In genomic region chr2:157043987-157044386, GRCm38 (mm10) we compare ENCODE assay signal across 15 mouse cellular contexts. TPM values are rescaled to one million over a fixed set of nuclear protein-coding genes. Genes with fewer than 3 reads are reported as not detected.
DNase-seq lines count a peak whose midpoint lies in the region; ATAC-seq and TF ChIP-seq lines count a peak whose summit lies in the region.
"Had no signal": no experiment of that assay in that cellular context is flagged by ENCODE, and none has a peak within 500 bp of the region (broad histone marks: within the 10 kb centered on the region; RNA-seq: fewer than 3 reads in every experiment).

No protein-coding gene starts in this region.

- no peak overlapping the region for H3K9ac ChIP-seq in embryonic facial prominence, embryonic 11.5 days (replicated peaks; ENCODE audit: low read length)
- H3K9ac ChIP-seq in liver, postnatal 0 days (replicated peaks), result no peak overlapping the region
- no peak overlapping the region for H3K9ac ChIP-seq in ES-E14 (ENCODE audit: insufficient read depth, low read depth, low read length, poor library complexity, severe bottlenecking)
- H3K9ac ChIP-seq: heart, embryonic 13.5 days had no signal

- no peaks in the 10 kb centered on the region for H3K4me1 ChIP-seq in embryonic facial prominence, embryonic 11.5 days (ENCODE audit: control insufficient read depth, insufficient read depth, low read length)
- no peaks in the 10 kb centered on the region for H3K4me1 ChIP-seq in embryonic facial prominence, embryonic 10.5 days
- H3K4me1 ChIP-seq in liver, postnatal 0 days (ENCODE audit: insufficient read depth), result peaks cover 3% of the 10 kb centered on the region; the same call in 1 of the 2 replicates
- peaks cover 0 to 3% of the 10 kb centered on the region in 2 experiments; a peak in 1 of 4 replicates for H3K4me1 ChIP-seq in ES-E14 (ENCODE audit: control insufficient read depth in 2 of 2, insufficient read depth in 2 of 2, low read length in 2 of 2, poor library complexity in 1 of 2)

- H3K27me3 ChIP-seq in embryonic facial prominence, embryonic 11.5 days (ENCODE audit: control insufficient read depth, insufficient read depth, low read length), result no peaks in the 10 kb centered on the region
- no peaks in the 10 kb centered on the region for H3K27me3 ChIP-seq in embryonic facial prominence, embryonic 10.5 days (replicated peaks; ENCODE audit: low read depth, poor library complexity, severe bottlenecking)
- H3K27me3 ChIP-seq in liver, postnatal 0 days (ENCODE audit: insufficient read depth, low read length), result no peaks in the 10 kb centered on the region
- H3K27me3 ChIP-seq: heart, embryonic 13.5 days had no signal

- intact Hi-C loops in gastrocnemius, postnatal 36 days (cut with DNase I), result no loop called here

- H3K27ac ChIP-seq in embryonic facial prominence, embryonic 11.5 days (replicated peaks; ENCODE audit: low read depth, low read length), result no peak overlapping the region
- H3K27ac ChIP-seq in embryonic facial prominence, embryonic 10.5 days (replicated peaks), result no peak overlapping the region
- no peak overlapping the region for H3K27ac ChIP-seq in liver, postnatal 0 days (ENCODE audit: low read depth)
- no peak overlapping the region for H3K27ac ChIP-seq in ES-E14 (ENCODE audit: insufficient read depth, low read depth, low read length, poor library complexity, severe bottlenecking)
- H3K27ac ChIP-seq: heart, embryonic 13.5 days had no signal

- peak; percentile 30 for DNase-seq in embryonic facial prominence, embryonic 11.5 days (ENCODE audit: low spot score)
- DNase-seq in embryonic facial prominence, embryonic 10.5 days (ENCODE audit: low spot score), result no peak
- no peak for DNase-seq in liver, postnatal 0 days
- DNase-seq in liver, result no peak
- DNase-seq in ES-E14 (ENCODE audit: low read depth, low spot score), result no peak
- DNase-seq in kidney, postnatal 25 days, result no peak
- no peak for DNase-seq in gastrocnemius, postnatal 36 days
- DNase-seq: right cerebral cortex, adult 18-20 months had no signal

- peaks cover 33% of the 10 kb centered on the region for H3K36me3 ChIP-seq in embryonic facial prominence, embryonic 11.5 days (replicated peaks; ENCODE audit: control insufficient read depth, insufficient read depth, low read depth, low read length)
- H3K36me3 ChIP-seq in embryonic facial prominence, embryonic 10.5 days (replicated peaks), result peaks cover 99% of the 10 kb centered on the region
- H3K36me3 ChIP-seq in liver, postnatal 0 days (replicated peaks; ENCODE audit: insufficient read depth, low read length), result peaks cover 4% of the 10 kb centered on the region
- no peaks in the 10 kb centered on the region; the same call in 1 of the 2 replicates for H3K36me3 ChIP-seq in ES-E14 (ENCODE audit: control insufficient read depth, insufficient read depth, low read length, poor library complexity, severe bottlenecking)

- H3K4me2 ChIP-seq in embryonic facial prominence, embryonic 11.5 days (ENCODE audit: low read depth, low read length), result no peak overlapping the region
- no peak overlapping the region for H3K4me2 ChIP-seq in liver, postnatal 0 days (ENCODE audit: low read depth, low read length)
- H3K4me2 ChIP-seq: heart, embryonic 13.5 days had no signal

- TF ChIP-seq CTCF in liver, postnatal 0 days (IDR thresholded peaks at IDR 0.05; ENCODE audit: low read depth), result peak; percentile 68

- in situ Hi-C loops in ES-E14 (cut with MboI; ENCODE audit: low sequenced_read_pairs in 2 of 2, unreplicated experiment in 2 of 2), result no loop called here

- no peak overlapping the region for H3K4me3 ChIP-seq in embryonic facial prominence, embryonic 11.5 days (ENCODE audit: low read depth, low read length)
- H3K4me3 ChIP-seq in embryonic facial prominence, embryonic 10.5 days, result no peak overlapping the region
- H3K4me3 ChIP-seq in liver, postnatal 0 days (ENCODE audit: low read depth, low read length), result no peak overlapping the region
- no peak overlapping the region for H3K4me3 ChIP-seq in ES-E14 (ENCODE audit: insufficient read depth in 1 of 2, low read depth in 1 of 2, low read length in 2 of 2, poor library complexity in 1 of 2, severe bottlenecking in 1 of 2)
- H3K4me3 ChIP-seq: heart, embryonic 13.5 days had no signal

- TF ChIP-seq EP300 in liver, postnatal 0 days (IDR thresholded peaks at IDR 0.05; ENCODE audit: low read depth), result no peak

- ATAC-seq in embryonic facial prominence, embryonic 11.5 days (replicated peaks; ENCODE audit: insufficient number of reproducible peaks, low FRiP score, low TSS enrichment, low read depth), result no peak
- no peak for ATAC-seq in liver, postnatal 0 days
- peak; percentile 37; the same call in 1 of the 2 replicates for ATAC-seq in granulocyte monocyte progenitor cell, adult 5-6 weeks (replicated peaks; ENCODE audit: poor library complexity, severe bottlenecking)
- ATAC-seq: inflammation-experienced regulatory T-cells, adult 6 months had no signal

- no peaks in the 10 kb centered on the region for H3K9me3 ChIP-seq in embryonic facial prominence, embryonic 11.5 days (replicated peaks; ENCODE audit: control insufficient read depth, low read length)
- H3K9me3 ChIP-seq in embryonic facial prominence, embryonic 10.5 days, result no peaks in the 10 kb centered on the region; the same call in 1 of the 2 replicates
- H3K9me3 ChIP-seq in liver, postnatal 0 days (ENCODE audit: low read length), result 0 out of 2 replicates have a peak, but pooled peaks cover 3% of the 10 kb centered on the region
- H3K9me3 ChIP-seq in ES-E14 (ENCODE audit: control insufficient read depth, insufficient read depth, low read depth, low read length), result no peaks in the 10 kb centered on the region

TF ChIP-seq in ES-E14, 5 proteins besides CTCF, POLR2A, EP300 and RAD21:
- peak; percentile 78 for TF ChIP-seq MAFK (IDR thresholded peaks at IDR 0.05; ENCODE audit: insufficient read depth, low read depth, low read length)
- no peak for TF ChIP-seq HCFC1 (IDR thresholded peaks at IDR 0.05; ENCODE audit: borderline replicate concordance, insufficient read depth, low read length)
- no peak for TF ChIP-seq CHD2 (IDR thresholded peaks at IDR 0.05; ENCODE audit: low read depth, low read length)
- TF ChIP-seq ZC3H11A (IDR thresholded peaks at IDR 0.05; ENCODE audit: borderline replicate concordance, low read depth, low read length), result 0 out of 2 replicates have a peak, but pooled peaks have one; percentile 2
- TF ChIP-seq ZNF384 (IDR thresholded peaks at IDR 0.05; ENCODE audit: low read depth, low read length), result no peak
TF ChIP-seq in ES-E14: peak in this region for 2.

RNA-seq across cellular contexts. Expression of gene Soga1, which starts 35.1 kb away (rescaled TPM):
- polyA plus RNA-seq in embryonic facial prominence, embryonic 11.5 days (2014; fragmentation: Nextera tagmentation; extraction: Ambion mirVana), result 5.4 and 5.6 TPM in 2 replicates
- 4.5 and 4.7 TPM in 2 replicates for polyA plus RNA-seq in embryonic facial prominence, embryonic 10.5 days (2016; fragmentation: Nextera tagmentation; extraction: Ambion mirVana)
- polyA plus RNA-seq in liver, postnatal 0 days (2015; fragmentation: Nextera tagmentation; extraction: Ambion mirVana), result 0.65 and 1.0 TPM in 2 replicates
- total RNA-seq in ES-E14 (2012; rRNA removed), result 11.8 and 12.8 TPM in 2 replicates
- total RNA-seq in granulocyte monocyte progenitor cell, adult 5-6 weeks (2014; fragmentation: Nextera tagmentation), result 4.4 and 5.7 TPM in 2 replicates
- total RNA-seq in granulocyte monocyte progenitor cell, adult 5-6 weeks (2017), result 2.5 TPM in 2 replicates
- total RNA-seq in gastrocnemius, postnatal 36 days (2021), result 1 to 10 TPM; 3.9 to 4.1 TPM

RNA-seq across cellular contexts. Expression of gene Dsn1, which starts 37.0 kb away (rescaled TPM):
- polyA plus RNA-seq in embryonic facial prominence, embryonic 11.5 days (2014; fragmentation: Nextera tagmentation; extraction: Ambion mirVana), result 56.5 and 63.5 TPM in 2 replicates
- 51.7 and 53.8 TPM in 2 replicates for polyA plus RNA-seq in embryonic facial prominence, embryonic 10.5 days (2016; fragmentation: Nextera tagmentation; extraction: Ambion mirVana)
- 12.4 and 14.0 TPM in 2 replicates for polyA plus RNA-seq in liver, postnatal 0 days (2015; fragmentation: Nextera tagmentation; extraction: Ambion mirVana)
- 25.2 and 27.9 TPM in 2 replicates for total RNA-seq in ES-E14 (2012; rRNA removed)
- total RNA-seq in granulocyte monocyte progenitor cell, adult 5-6 weeks (2014; fragmentation: Nextera tagmentation), result 17.8 and 23.9 TPM in 2 replicates
- 36.9 and 50.6 TPM in 2 replicates for total RNA-seq in granulocyte monocyte progenitor cell, adult 5-6 weeks (2017)
- 1 to 10 TPM; 1.2 to 1.3 TPM for total RNA-seq in gastrocnemius, postnatal 36 days (2021)

RNA-seq across cellular contexts. Expression of gene Tldc2, which starts 42.9 kb away (rescaled TPM):
- polyA plus RNA-seq in embryonic facial prominence, embryonic 11.5 days (2014; fragmentation: Nextera tagmentation; extraction: Ambion mirVana), result not detected in 2 replicates
- polyA plus RNA-seq in embryonic facial prominence, embryonic 10.5 days (2016; fragmentation: Nextera tagmentation; extraction: Ambion mirVana), result not detected in 2 replicates
- polyA plus RNA-seq in liver, postnatal 0 days (2015; fragmentation: Nextera tagmentation; extraction: Ambion mirVana), result not detected in 2 replicates
- not detected in 2 replicates for total RNA-seq in ES-E14 (2012; rRNA removed)
- total RNA-seq in granulocyte monocyte progenitor cell, adult 5-6 weeks (2014; fragmentation: Nextera tagmentation), result not detected in 2 replicates
- not detected in 2 replicates for total RNA-seq in granulocyte monocyte progenitor cell, adult 5-6 weeks (2017)
- total RNA-seq in gastrocnemius, postnatal 36 days (2021), result not detected
- total RNA-seq: adrenal gland, postnatal 4 days; common myeloid progenitor, adult 5-6 weeks; layer of hippocampus, postnatal 14 days had no signal
- polyA plus RNA-seq: heart, embryonic 13.5 days; inflammation-experienced regulatory T-cells, adult 6 months; lung, embryonic 16.5 days had no signal

RNA-seq across cellular contexts. Expression of gene Ndrg3, which starts 52.1 kb away (rescaled TPM):
- 42.2 and 49.8 TPM in 2 replicates for polyA plus RNA-seq in embryonic facial prominence, embryonic 11.5 days (2014; fragmentation: Nextera tagmentation; extraction: Ambion mirVana)
- polyA plus RNA-seq in embryonic facial prominence, embryonic 10.5 days (2016; fragmentation: Nextera tagmentation; extraction: Ambion mirVana), result 40.4 and 41.1 TPM in 2 replicates
- 10.0 and 11.3 TPM in 2 replicates for polyA plus RNA-seq in liver, postnatal 0 days (2015; fragmentation: Nextera tagmentation; extraction: Ambion mirVana)
- 8.3 and 13.1 TPM in 2 replicates for total RNA-seq in ES-E14 (2012; rRNA removed)
- total RNA-seq in granulocyte monocyte progenitor cell, adult 5-6 weeks (2014; fragmentation: Nextera tagmentation), result 25.7 and 28.1 TPM in 2 replicates
- 22.5 and 25.1 TPM in 2 replicates for total RNA-seq in granulocyte monocyte progenitor cell, adult 5-6 weeks (2017)
- total RNA-seq in gastrocnemius, postnatal 36 days (2021), result 10 to 100 TPM; 25.1 TPM

Comparison
In these comparisons a context has a peak if more than half of its experiments do, and no peak if none do; other contexts are left out.
1. RNA of gene Dsn1, which starts 37.0 kb away (total RNA-seq): 17.8 to 50.6 TPM in granulocyte monocyte progenitor cell, adult 5-6 weeks and 25.2 to 27.9 TPM in ES-E14; 1.2 to 1.3 TPM in gastrocnemius, postnatal 36 days; every median in the first group is over 4 times any median in the second.